Mouse (Mus musculus) C2C12 (cell line): ENCODE data around the gene Fkbp5.
A peak's percentile ranks its signal among the peaks of the same experiment; 100 is the strongest.

Experiments
- CEBPB ChIP-seq: IDR thresholded peaks from one replicate; pipeline ENCODE4 v1.6.1; 2011; ENCODE audit warnings: low read depth, mild to moderate bottlenecking, control low read depth, moderate library complexity
- CTCF ChIP-seq: IDR thresholded peaks from one replicate; pipeline ENCODE4 v1.5.1; 2011; ENCODE audit not compliant: control insufficient read depth, insufficient read depth, insufficient read length
- FOSL1 ChIP-seq: IDR thresholded peaks from one replicate; pipeline ENCODE4 v1.8.0; 2011; ENCODE audit warnings: mild to moderate bottlenecking, low read length; ENCODE audit not compliant: poor library complexity, insufficient read depth, severe bottlenecking
- MAX ChIP-seq: IDR thresholded peaks from one replicate; pipeline ENCODE4 v1.6.1; 2011; ENCODE audit warnings: mild to moderate bottlenecking, control low read depth
- MYOD1 ChIP-seq: IDR thresholded peaks from one replicate; pipeline ENCODE4 v1.6.1; 2011; ENCODE audit warnings: low read depth; ENCODE audit not compliant: control insufficient read depth, insufficient read length
- MYOG ChIP-seq: IDR thresholded peaks from one replicate; pipeline ENCODE4 v1.6.1; 2011; ENCODE audit not compliant: control insufficient read depth, insufficient read length; ENCODE audit errors: extremely low read depth
- USF1 ChIP-seq: IDR thresholded peaks from one replicate; pipeline ENCODE4 v1.6.1; 2011; ENCODE audit warnings: low read depth, mild to moderate bottlenecking, control low read depth, moderate library complexity

GRCm38 (mm10) chr17:28373821-28374220, 143.5 kb downstream of the Fkbp5 start:
- peak; percentile 86 for TF ChIP-seq CTCF
- TF ChIP-seq USF1, result no peak
- no peak for TF ChIP-seq MYOG
- no peak for TF ChIP-seq MYOD1
- TF ChIP-seq MAX, result no peak
- TF ChIP-seq CEBPB, result no peak
- TF ChIP-seq FOSL1, result no peak
